Mouse (Mus musculus) kidney, adult 10 weeks (tissue): ENCODE measurements around the gene Rpusd1. TPM values are rescaled to one million over a fixed set of nuclear protein-coding genes. Genes with fewer than 3 reads are reported as not detected.

Source experiments
- polyA plus RNA-seq: library from polyadenylated mRNA; stranded (reverse); fragments of 350-450 nt; fragmentation: Illumina TruSeq; extraction: RNeasy Lipid Tissue Mini Kit (QIAGEN cat#74804); gene quantifications from one replicate; pipeline ENCODE4 v1.2.3, GENCODE M21; 2014; ENCODE audit warnings: low read depth, low replicate concordance

The Rpusd1 gene
- not detected for polyA plus RNA-seq

GRCm38 (mm10) chr17:25727265-25728008 is at the start of gene Rpusd1, which contains the start of gene Chtf18:
TSS of gene Rpusd1 (plus strand) at chr17:25727670.
TSS of gene Chtf18 (minus strand) at chr17:25727419.

GRCm38 (mm10) chr17:25716711-25717637 is 10.5 kb upstream of the Rpusd1 start, which contains the start of gene Gng13:
TSS of gene Gng13 (plus strand) at chr17:25717171.

GRCm38 (mm10) chr17:25735745-25736144 is 8.3 kb downstream of the Rpusd1 start, which contains the start of gene Mslnl:
TSS of gene Mslnl (plus strand) at chr17:25736042.

DNA sequence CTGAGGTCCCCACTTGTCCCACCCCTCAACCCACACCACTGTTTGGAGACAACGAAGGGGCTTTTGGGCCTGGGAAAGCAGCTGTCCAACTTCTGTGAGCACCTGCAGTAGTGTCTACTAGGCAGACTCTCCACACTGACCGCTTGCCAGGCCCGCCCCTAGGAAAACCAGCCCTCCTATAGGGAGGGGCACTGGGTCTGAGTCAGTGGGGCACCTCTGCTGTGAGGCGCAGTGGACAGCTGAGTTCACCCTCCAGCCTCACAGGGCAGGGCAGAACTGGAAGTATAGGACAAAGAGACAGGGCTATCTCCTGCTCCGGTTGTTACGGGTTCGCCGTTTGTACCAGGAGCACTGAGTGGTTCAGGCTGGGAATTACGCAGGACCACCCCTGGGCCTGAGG is 26.8 kb downstream of the Rpusd1 start, which contains the start of gene Msln:
TSS of gene Msln (minus strand) at position 138 of the 400 bp plus-strand sequence.

DNA sequence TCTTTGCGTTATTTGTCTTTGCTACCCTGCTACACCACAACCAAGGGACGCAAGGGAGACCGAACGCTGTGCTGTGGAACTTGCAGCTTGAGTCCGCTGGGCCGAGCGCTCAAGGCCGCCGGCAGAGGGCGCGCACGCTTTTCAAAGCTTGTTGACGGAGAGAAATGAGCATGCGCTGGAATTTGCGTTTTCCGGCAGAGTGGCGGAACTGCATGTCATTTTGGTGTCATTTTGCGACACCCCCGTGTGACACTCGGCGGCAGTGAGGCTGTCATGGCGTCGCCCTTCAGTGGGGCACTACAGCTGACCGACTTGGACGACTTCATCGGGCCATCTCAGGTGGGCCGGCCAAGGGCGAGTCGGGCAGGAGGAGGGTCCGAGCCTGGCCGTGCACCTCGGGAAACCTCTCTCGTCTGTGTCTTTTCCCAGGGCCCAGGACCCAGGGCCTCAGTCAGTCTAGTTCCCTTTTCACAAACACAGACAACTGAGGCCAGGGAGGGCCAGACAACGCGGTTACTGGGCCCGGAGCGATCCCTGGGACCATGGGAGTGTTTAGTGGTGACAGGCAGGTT is 46.2 kb downstream of the Rpusd1 start, which contains the start of gene Narfl:
TSS of gene Narfl (plus strand) at position 228 of the 572 bp plus-strand sequence.

Other genes starting within 250 kb of the Rpusd1 start
- gene Sstr5, start 230.4 kb upstream of the Rpusd1 start, polyA plus RNA-seq = not detected
- 0.24 TPM for gene Sox8, start 157.0 kb upstream of the Rpusd1 start, polyA plus RNA-seq
- 0.53 TPM for gene Lmf1, start 148.6 kb upstream of the Rpusd1 start, polyA plus RNA-seq
- gene Gng13, start 10.5 kb upstream of the Rpusd1 start, polyA plus RNA-seq = not detected
- gene Chtf18, start 251 bp upstream of the Rpusd1 start, polyA plus RNA-seq = not detected
- not detected for gene Mslnl, start 8.4 kb downstream of the Rpusd1 start, polyA plus RNA-seq
- not detected for gene Msln, start 26.7 kb downstream of the Rpusd1 start, polyA plus RNA-seq
- 2.3 TPM for gene Narfl, start 46.1 kb downstream of the Rpusd1 start, polyA plus RNA-seq
- not detected for gene Haghl, start 58.0 kb downstream of the Rpusd1 start, polyA plus RNA-seq
- gene Ccdc78, start 58.9 kb downstream of the Rpusd1 start, polyA plus RNA-seq = not detected
- gene Fam173a, start 65.2 kb downstream of the Rpusd1 start, polyA plus RNA-seq = not detected
- gene AC134908.4, start 68.0 kb downstream of the Rpusd1 start, polyA plus RNA-seq = not detected
- gene Metrn, start 69.5 kb downstream of the Rpusd1 start, polyA plus RNA-seq = 0.16 TPM
- gene Fbxl16, start 81.4 kb downstream of the Rpusd1 start, polyA plus RNA-seq = 0.77 TPM
- not detected for gene Wdr24, start 96.0 kb downstream of the Rpusd1 start, polyA plus RNA-seq
- gene Jmjd8, start 101.2 kb downstream of the Rpusd1 start, polyA plus RNA-seq = 2.4 TPM
- gene Stub1, start 105.7 kb downstream of the Rpusd1 start, polyA plus RNA-seq = 5.1 TPM
- gene Rhbdl1, start 109.6 kb downstream of the Rpusd1 start, polyA plus RNA-seq = not detected
- not detected for gene Gm20683, start 114.1 kb downstream of the Rpusd1 start, polyA plus RNA-seq
- 13.8 TPM for gene Rhot2, start 117.2 kb downstream of the Rpusd1 start, polyA plus RNA-seq
- 1.2 TPM for gene Wdr90, start 133.8 kb downstream of the Rpusd1 start, polyA plus RNA-seq
- 2.5 TPM for gene Mcrip2, start 141.1 kb downstream of the Rpusd1 start, polyA plus RNA-seq
- gene Mettl26, start 147.4 kb downstream of the Rpusd1 start, polyA plus RNA-seq = 56.3 TPM
- not detected for gene Wfikkn1, start 153.2 kb downstream of the Rpusd1 start, polyA plus RNA-seq
- 0.69 TPM for gene Rab40c, start 192.1 kb downstream of the Rpusd1 start, polyA plus RNA-seq
- gene Pigq, start 217.3 kb downstream of the Rpusd1 start, polyA plus RNA-seq = 56.6 TPM
- gene Nhlrc4, start 217.3 kb downstream of the Rpusd1 start, polyA plus RNA-seq = 1.2 TPM
- not detected for gene A930017K11Rik, start 224.9 kb downstream of the Rpusd1 start, polyA plus RNA-seq